Mouse (Mus musculus) midbrain, embryonic 15.5 days (tissue): Measurements from ENCODE around the gene Ergic2. TPM values are rescaled to one million over a fixed set of nuclear protein-coding genes. Genes with fewer than 3 reads are reported as not detected.

ENCODE experiments used
- polyA plus RNA-seq: library from polyadenylated mRNA; unstranded; fragments of >200 nt; fragmentation: Nextera tagmentation; extraction: Ambion mirVana; gene quantifications from 2 replicates; pipeline ENCODE4 v1.2.1, GENCODE M21; 2015

Ergic2 gene
- polyA plus RNA-seq, 1 experiment from 2014 or later: 189 TPM

Other genes with a start within 250 kb of the Ergic2 start
- gene Far2, start 165.1 kb downstream of the Ergic2 start, polyA plus RNA-seq: 23.9 and 24.7 TPM in 2 replicates
- gene Tmtc1, start 232.0 kb upstream of the Ergic2 start, polyA plus RNA-seq: 2.1 and 2.3 TPM in 2 replicates